Mouse (Mus musculus): ENCODE measurements at regions not wholly inside any gene's neighbourhood (a gene's known extent, or its start where the extent isn't known, plus 50 kb on each side); places are given as distances from the start of the nearest gene placed in this dataset.

DNA sequence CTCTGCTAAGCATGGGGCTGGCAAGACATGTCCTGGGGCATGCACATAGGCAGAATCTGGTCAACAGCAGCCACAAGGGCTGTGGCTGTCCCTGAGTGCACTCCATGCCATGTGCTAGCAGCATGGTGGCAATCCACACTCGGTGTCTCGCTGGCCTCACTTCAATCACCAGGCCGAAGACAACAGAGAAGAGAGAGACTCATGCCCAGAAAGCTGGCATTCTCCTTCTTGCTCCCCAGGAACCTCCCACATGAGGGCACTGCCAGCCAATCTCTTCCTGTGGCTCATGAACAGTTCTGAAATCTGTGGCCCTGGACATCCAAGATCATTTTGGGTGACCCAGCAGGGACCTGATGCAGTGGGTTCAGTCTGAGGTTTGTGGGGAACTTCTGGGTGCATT lies 74.5 kb upstream of the Gm26897 start:
- DNase-seq: no peak

DNA sequence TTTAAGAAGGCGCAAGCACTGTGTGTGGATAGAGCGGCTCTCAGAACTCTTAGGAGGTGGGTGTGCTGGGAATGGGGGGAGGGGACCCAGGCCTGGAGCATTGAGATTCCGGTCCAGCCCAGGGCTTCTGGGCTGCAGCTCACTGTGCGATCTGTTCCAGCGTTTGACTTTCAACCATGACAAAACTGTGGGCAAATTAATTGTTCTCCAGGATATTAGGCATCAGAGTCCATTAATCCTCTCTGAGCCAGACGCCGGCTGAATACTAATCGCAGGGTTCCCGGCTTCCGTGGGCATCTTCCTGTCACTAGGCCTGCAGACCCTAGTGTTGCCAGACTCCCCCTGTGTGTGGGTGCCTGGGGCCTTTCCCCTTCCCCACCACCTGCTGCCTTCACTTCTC lies 73.3 kb upstream of the Gm26897 start:
- no peak for DNase-seq

DNA sequence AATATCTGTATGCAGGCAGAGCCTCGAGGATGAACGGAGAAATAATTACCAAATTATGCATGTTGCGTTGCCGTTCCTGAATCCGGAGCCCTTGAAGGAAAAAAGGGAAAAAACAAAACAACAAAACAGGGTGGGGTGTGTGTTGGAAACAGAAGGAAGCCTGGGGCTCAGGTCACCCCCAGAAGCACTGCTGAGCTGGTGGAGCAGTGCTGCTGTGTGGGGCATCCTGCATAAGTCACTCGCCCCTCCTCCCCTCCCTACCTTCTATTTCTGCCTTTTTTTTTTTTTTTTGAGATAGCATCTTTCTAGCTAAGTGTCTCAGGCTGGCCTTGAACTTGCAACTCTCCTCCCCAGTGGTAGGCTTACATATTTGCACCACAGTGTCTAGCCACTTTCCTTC lies 72.8 kb upstream of the Gm26897 start:
- no peak for DNase-seq

DNA sequence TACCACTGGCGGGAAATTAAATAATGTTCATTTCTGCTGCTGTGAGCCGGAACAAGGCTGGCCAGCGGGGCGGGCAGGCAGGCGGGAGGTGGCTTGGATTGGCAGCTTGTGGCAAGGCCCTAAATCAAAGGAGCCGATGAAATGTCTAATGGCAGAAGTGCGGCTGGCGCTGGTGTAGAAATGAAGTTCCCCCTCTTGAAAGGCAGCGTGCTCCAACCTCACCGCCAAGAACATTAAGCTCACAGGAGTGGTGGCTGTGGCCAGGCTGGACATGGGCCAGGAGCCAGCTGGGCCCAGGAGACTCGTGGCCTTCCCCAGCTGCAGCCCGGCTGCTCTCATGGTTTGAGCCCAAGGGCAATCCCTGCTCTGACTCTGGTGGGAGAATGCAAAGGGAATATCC lies 71.8 kb upstream of the Gm26897 start:
- DNase-seq: no peak

DNA sequence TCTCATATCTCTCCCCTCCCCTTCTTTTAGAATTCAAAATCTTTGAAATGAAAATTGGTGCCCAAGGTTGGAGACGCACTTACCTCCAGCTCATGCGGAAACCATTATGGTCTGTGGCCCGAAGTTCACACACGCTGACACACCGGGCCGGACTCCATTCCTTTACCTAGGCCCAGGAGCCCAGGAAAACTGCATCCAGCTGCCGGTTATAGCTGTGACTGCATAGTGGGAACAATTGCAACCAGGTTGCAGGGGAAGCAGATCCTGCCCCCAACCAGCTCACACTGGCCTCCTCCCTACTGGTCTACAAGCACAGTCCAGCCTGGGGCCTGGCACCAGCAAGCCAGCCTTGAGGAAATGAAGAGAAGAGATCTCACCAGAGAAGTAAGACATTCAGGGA lies 69.9 kb upstream of the Gm26897 start:
- DNase-seq: no peak

DNA sequence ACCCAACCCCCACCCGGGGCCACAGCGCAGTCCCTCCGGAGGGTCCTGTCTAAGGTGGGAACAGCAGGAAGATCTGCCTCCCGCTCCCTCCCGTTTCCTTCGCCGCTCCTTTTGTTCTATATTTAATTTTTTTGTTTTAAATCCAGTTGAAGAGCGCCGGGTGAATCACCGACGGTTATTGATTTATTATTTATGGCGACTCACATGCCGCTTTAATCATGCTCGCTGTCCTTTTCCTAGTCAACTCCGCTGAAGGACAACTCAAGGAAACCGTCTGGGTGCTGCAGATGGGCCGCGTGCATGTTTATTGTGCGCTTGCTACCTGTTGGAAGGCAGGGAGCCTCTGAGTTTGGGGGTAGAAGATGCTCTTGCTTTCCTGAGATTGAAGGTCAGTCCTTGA lies 68.3 kb upstream of the Gm26897 start:
- DNase-seq: no peak

DNA sequence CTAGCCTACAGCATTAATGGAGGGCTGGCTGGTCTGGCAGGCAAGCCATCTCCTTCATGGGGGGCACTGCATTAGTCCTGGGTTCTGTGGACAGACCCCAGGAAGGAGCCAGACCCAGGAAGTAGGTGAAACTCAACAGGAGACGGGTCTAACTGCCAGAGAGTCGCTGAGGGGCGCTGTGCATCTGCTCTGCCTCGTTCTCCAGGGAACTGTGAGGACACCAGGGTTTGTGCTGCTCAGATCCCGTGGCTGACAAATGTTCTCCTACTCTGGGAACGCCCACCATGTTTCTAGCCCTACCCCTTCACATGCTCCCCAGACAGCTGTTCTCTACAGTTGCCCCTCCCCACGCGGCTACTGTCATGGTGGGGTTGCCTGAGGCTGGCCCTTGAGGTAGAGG lies 67.7 kb upstream of the Gm26897 start:
- no peak for DNase-seq

DNA sequence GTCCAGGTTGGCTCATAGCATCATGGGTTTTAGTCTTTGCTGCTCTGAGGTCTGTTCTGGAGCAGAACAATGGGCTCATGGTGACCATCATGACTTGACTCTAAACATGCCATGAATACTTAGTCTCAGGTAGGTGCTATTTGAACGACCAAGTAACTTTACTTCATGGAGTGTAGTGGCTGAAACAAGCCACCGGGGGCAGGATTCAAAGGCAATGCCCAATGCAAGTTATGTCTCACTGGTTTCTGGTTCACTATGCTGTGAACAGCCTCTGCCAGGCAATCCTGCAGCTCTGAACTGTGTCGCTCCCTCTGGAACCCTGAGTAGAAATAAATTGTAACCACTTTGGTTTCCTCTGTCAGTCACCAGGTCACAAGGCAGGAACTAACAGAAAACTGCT lies 65.8 kb upstream of the Gm26897 start:
- DNase-seq: peak; percentile 65 to 66

DNA sequence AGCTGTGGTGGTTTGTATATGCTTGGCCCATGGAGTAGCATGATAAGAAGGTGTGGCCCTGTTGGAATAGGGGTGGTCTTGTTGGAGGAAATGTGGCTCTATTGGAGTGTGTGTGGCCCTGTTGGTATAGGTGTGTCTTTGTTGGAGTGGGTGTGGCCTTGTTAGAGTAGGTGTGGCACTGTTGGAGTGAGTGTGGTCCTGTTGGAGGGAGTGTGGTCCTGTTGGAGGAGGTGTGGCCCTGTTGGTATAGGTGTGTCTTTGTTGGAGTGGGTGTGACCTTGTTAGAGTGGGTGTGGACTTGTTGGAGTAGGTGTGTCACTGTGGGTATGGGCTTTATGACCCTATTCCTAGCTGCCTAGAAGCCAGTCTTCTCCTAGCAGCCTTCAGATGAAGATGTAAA lies 64.6 kb upstream of the Gm26897 start:
- DNase-seq: no peak

DNA sequence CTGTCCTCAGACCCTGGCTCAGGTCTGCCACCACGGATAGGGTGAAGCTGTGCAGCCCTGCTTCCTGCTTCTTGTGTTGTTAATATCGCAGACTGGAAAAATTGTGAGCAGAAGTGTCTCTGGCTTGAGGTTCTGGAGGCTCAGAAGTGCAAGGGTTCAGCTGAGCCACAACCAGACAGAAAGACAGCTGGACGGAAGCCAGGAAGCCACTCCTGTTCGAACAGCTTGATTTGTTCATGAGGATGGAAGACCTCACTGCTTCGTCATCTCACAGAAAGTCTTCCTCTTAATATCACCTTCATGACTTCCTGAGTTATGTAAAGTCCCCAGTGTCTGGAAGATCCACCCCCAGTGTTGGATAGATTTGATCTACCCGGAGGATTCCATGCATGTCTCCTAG lies 62.0 kb upstream of the Gm26897 start:
- DNase-seq: peak; percentile 16 to 22

DNA sequence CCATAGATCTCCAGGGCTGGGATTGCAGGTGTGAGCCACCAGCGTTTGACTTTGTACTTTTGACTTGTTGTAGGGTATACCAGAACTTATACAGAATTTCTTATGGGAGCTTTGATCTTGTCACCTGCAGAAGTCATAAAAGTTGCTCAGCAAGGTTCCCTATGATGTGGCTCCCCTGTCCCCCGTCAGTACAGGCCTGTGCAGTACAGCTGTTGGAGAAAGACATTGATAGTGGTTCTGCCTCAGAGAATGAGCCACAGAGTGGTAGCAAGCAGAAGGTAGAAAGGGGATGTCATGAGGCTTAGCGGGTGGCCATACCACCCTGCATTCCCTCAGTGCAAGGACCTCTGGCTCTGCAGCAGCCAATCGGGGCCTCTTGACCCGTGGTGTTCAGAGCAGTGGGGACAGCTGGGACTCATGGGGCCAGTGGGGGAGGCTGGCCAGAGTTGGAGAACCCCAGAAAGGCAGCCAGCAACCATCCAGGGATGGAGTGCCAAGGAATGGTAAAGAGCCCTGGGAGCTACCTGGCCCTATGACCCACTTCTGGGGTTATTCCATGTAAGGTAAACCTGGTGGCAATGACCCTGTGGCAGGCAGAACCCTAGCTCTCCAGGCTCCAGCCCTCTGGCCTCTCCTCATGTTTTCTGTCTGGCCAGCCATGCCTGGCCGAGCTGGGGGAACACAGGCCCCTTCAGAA lies 58.6 kb upstream of the Gm26897 start:
- peak; percentile 53 to 79 for DNase-seq

DNA sequence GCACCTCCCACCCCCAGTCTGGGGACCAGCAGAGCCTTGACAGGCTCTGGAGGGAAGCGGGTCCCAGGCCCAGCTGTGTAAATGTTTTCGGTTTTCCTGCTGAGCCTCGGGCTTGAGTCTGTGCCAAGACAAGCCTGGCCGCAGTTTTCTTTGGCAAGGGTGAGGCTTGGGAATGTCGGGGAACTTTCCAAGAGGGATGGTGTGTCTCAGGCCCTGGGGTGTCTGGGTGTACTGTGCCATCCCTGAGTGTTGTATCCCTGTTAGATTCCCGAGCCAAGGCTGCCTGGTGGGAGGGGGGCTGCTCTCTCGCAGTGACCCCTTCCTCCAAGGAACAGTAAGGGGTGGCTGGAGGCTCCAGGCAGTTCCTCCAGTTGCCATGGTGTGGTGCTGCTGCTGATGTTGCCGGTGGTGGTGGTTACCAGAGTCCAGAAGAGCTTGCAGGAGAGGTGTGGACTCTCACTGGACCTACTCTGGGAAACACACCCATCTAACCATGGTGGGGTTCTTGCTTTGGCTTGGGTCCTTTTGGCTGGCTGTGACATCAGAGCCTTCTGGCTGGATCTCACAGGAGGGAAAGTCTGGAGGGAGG lies 58.0 kb upstream of the Gm26897 start:
- DNase-seq: peak; percentile 35 to 57

DNA sequence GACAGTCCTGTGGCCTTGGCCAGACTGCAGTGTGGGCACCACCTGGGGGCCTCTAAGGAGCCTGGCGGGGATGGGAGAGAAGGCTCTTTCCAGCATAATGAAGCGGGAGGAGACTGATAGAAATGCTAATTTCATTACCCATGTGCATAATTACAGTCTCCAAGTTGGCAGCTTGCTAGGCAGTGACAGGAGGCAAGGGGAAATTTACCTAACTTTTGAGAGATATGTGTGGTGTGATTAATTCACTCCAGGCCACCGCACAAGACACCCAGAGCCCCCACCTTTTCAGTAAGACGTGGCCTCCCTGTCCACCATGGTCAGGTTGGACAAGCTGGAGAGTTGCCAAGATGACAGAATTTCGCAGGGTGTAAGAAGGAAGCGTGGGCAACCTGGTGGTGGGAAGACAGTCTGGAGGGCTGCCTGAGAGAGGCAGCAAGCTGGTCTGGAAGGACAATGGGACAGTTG lies 55.8 kb upstream of the Gm26897 start:
- DNase-seq: no peak

DNA sequence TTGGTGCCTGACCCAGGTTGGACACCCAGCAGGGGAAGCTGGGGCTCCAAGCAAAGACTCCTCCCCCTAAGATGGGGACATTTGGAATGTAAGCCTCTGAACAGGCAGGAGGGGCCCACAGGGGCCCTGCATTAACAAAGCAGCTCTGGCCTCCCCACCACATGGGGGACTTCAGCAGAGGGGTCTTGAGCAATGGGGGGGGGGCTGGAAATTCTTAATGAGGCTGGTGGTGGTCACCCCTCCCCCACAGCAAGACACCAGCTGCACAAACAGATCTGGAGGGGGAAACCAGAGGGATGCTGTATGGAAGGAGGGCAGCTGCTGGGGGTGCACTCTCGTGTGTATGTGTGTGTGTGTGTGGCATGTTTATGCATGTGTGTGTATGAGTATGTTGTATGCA lies 55.2 kb upstream of the Gm26897 start:
- DNase-seq: peak in 1 of 2 experiments; percentile 36

DNA sequence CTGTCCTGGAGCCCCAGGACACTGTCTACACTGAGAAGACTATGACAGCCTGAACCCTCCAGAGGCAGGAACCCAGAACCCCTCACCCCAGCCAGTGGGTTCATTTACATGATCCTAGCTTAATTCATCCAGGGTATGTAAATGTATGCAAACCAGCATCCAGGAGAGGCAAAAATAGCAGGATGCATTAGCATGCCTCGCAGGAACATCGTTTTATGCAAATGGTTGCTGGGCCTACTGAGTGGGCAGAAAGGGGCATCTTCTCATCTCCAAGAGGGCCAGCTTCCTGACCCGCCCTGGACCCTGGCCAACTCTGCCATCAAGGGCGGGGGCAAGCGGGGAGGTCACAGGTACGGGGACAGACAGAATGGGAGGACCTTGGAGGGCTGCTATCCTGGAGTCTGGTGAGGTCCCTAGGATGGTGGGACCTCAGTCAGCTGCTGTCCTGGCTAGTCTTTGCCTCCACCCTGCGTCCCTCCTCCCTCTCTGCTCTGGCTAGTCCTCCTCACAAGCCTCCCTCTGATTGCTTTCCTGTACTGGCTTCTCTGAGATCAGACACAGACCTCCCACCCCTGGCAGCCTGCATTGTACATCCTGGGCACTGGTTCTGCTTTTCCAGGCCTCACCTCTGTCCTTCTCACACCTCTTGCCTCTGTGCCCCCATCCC lies 52.2 kb upstream of the Gm26897 start:
- no peak for DNase-seq

DNA sequence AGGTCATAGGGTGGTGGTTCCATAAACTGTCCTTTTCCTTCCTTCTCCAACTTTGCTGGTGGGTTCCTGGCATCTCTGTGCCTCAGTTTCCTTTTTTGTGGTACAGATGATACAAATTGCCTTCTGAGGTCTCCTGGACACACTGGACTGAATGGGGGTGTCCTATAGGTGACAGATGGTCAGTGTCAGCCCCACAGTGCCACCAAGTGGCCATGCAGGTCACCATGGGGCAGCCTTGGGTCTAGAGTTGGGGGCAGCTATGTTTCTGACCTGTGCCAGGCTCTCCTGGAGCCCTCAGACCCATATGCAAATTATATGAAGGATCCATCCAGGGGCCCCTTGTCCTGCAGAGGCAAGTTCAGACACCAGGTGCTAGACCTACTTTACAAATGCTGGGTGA lies 50.8 kb upstream of the Gm26897 start:
- peak; percentile 54 for DNase-seq
